Mouse (Mus musculus) bone marrow macrophage, adult 2 months (primary cell): Measurements from ENCODE around the gene Gm47791. TPM values are rescaled to one million over a fixed set of nuclear protein-coding genes. Genes with fewer than 3 reads are reported as not detected.

Experiments used
- H3K27ac ChIP-seq: 2 replicates; pipeline ENCODE4 v1.5.1; 2012; ENCODE audit warnings: low read depth, low read length; ENCODE audit not compliant: insufficient read depth
- H3K4me1 ChIP-seq: 2 replicates; pipeline ENCODE4 v1.6.1; 2012; ENCODE audit warnings: low read length; ENCODE audit not compliant: control insufficient read depth, insufficient read depth
- H3K4me3 ChIP-seq: 2 replicates; pipeline ENCODE4 v1.5.1; 2012; ENCODE audit warnings: mild to moderate bottlenecking, low read length, moderate library complexity; ENCODE audit not compliant: insufficient read depth
- CTCF ChIP-seq: IDR thresholded peaks from 2 replicates; pipeline ENCODE4 v1.5.1; 2012; ENCODE audit warnings: low read depth, mild to moderate bottlenecking, low read length, moderate library complexity
- POLR2A ChIP-seq: IDR thresholded peaks from 2 replicates; pipeline ENCODE4 v1.6.1; 2012; ENCODE audit warnings: mild to moderate bottlenecking, low read depth, low read length, borderline replicate concordance
- polyA plus RNA-seq: library from polyadenylated mRNA; stranded (reverse); fragments of >200 nt; gene quantifications from 2 replicates; pipeline ENCODE4 v1.2.4, GENCODE M21; 2012; ENCODE audit not compliant: missing spikeins, insufficient read depth, insufficient read length

Gene Gm47791
- polyA plus RNA-seq, 1 experiment: not detected

- Histone ChIP-seq H3K4me1 (peaks cover 6% of the 10 kb centered on the region), H3K27ac (no peak overlapping the region), H3K4me3 (no peak overlapping the region)
- TF ChIP-seq POLR2A: no peak
- TF ChIP-seq CTCF: no peak
These were observed 44.6 kb downstream of the Gm47791 start for GRCm38 (mm10) chr1:82726482-82726881.

GRCm38 (mm10) chr1:82725875-82726185 is 45.2 kb downstream of the Gm47791 start:
- TF ChIP-seq POLR2A: no peak
- TF ChIP-seq CTCF: no peak
- H3K4me3 ChIP-seq: peak overlapping the region; percentile 83

GRCm38 (mm10) chr1:82725026-82725874 is 45.8 kb downstream of the Gm47791 start:
- Histone ChIP-seq H3K27ac (peak overlapping the region; percentile 63), H3K4me1 (peaks cover 6% of the 10 kb centered on the region), H3K4me3 (peak overlapping the region; percentile 83)
- TF ChIP-seq CTCF (no peak), POLR2A (no peak)

More at GRCm38 (mm10) chr1:82725875-82726185, 45.2 kb downstream of the Gm47791 start:
- no peak overlapping the region for H3K27ac ChIP-seq
- H3K4me1 ChIP-seq: peaks cover 6% of the 10 kb centered on the region

GRCm38 (mm10) chr1:82724339-82725025 is 46.6 kb downstream of the Gm47791 start, which contains the start of gene Mff:
Mff (plus strand) TSS chr1:82724890.
- H3K4me3 ChIP-seq: peak within 1 kb of the TSS; percentile 83
- peaks cover 6% of the 10 kb centered on the region for H3K4me1 ChIP-seq
- no peak for TF ChIP-seq CTCF
- no peak for TF ChIP-seq POLR2A
- H3K27ac ChIP-seq: peak within 1 kb of the TSS; percentile 63

Other genes with a start within 250 kb of the Gm47791 start
- not detected in 2 replicates for gene Col4a4, start 184.4 kb downstream of the Gm47791 start, polyA plus RNA-seq
- gene Col4a3, start 184.3 kb downstream of the Gm47791 start, polyA plus RNA-seq: 0.45 TPM in 1 of 2 replicates, not detected in the other
- 109 and 112 TPM in 2 replicates for gene Mff, start 46.4 kb downstream of the Gm47791 start, polyA plus RNA-seq
- gene Tm4sf20, start 2.8 kb downstream of the Gm47791 start, polyA plus RNA-seq: not detected in 2 replicates
- 31.8 and 38.3 TPM in 2 replicates for gene Agfg1, start 68.2 kb upstream of the Gm47791 start, polyA plus RNA-seq
- 1.6 and 2.0 TPM in 2 replicates for gene A030005L19Rik, start 142.1 kb upstream of the Gm47791 start, polyA plus RNA-seq
- gene A030014E15Rik, start 153.7 kb upstream of the Gm47791 start, polyA plus RNA-seq: not detected in 2 replicates
- not detected in 2 replicates for gene Gm6217, start 160.2 kb upstream of the Gm47791 start, polyA plus RNA-seq
- gene A030003K21Rik, start 172.1 kb upstream of the Gm47791 start, polyA plus RNA-seq: not detected in 2 replicates
- not detected in 2 replicates for gene Gm7544, start 184.8 kb upstream of the Gm47791 start, polyA plus RNA-seq
- gene Gm47955, start 189.0 kb upstream of the Gm47791 start, polyA plus RNA-seq: not detected in 2 replicates
- gene Gm47959, start 229.3 kb upstream of the Gm47791 start, polyA plus RNA-seq: not detected in 2 replicates